8 mouse cellular contexts compared by ENCODE assay signal in the genomic region with DNA sequence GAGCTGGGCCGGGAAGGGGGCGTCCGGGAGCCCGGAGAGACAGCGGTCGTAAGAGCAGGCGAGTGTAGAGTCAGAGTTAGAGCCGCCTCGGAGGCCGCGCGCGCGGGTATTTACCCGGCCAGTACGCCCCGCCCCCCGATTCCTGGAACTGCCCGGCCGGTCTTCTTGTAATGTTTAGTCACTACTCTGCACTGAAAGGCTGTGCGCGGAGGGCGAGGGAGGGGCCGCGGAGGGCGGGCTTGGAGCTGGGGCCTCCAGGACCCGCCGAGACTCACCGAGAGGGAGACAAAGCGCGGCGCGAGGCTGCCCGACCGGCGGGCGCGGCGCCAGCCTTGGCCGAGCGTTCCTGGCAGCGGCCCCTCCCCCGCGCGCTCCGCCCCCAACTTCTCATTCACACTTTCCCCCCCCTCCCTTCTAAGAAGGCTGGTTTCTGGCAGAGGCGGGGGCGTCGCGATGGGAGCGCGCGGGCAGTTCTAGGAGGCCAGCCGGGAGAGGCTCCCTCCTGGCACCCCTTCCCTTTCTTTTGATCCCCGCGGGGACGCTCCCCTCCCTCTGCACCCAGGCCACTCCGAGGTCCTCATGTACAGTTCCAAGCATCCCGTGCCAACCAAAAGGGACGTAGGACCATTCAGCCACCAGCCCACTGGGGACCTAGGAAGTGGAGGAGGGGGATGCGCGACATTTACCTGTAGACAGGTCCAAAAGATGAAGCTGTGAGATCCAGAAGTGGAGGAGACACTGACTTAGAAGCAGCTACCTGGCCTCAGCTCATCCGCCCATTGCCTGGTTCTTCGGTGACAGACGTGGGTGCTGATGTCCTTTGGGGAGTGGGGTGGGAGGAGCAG. TPM values are rescaled to one million over a fixed set of nuclear protein-coding genes. Genes with fewer than 3 reads are reported as not detected.
DNase-seq lines count a peak whose midpoint lies in the region; ATAC-seq lines count a peak whose summit lies in the region.

No protein-coding gene starts in this region.

- peak overlapping the region; percentile 97 for H3K4me3 ChIP-seq in megakaryocyte, embryonic 14.5 days (replicated peaks)

- H3K4me1 ChIP-seq in megakaryocyte, embryonic 14.5 days = peaks cover 87% of the 10 kb centered on the region

- peak; percentile 97 to 99 for DNase-seq in adrenal gland, adult (ENCODE audit: inconsistent age in 2 of 2, low spot score in 1 of 2)
- peak; percentile 95 for DNase-seq in embryo, embryonic 10 days (ENCODE audit: low spot score)
- DNase-seq in gastrocnemius, postnatal 10 days = peak; percentile 97
- DNase-seq in left cerebral cortex, adult 9 months (ENCODE audit: low spot score in 2 of 2) = peak; percentile 61 to 91
- peak; percentile 86 for DNase-seq in right cerebral cortex, postnatal 25 days
- DNase-seq in urinary bladder, postnatal 4 days (ENCODE audit: low spot score in 2 of 2) = peak; percentile 98 to 99

- peaks cover 34% of the 10 kb centered on the region for H3K36me3 ChIP-seq in megakaryocyte, embryonic 14.5 days (replicated peaks; ENCODE audit: low read length)

- ATAC-seq in inflammation-experienced regulatory T-cells, adult 6 months = peak; percentile 58

- no peaks in the 10 kb centered on the region for H3K9me3 ChIP-seq in megakaryocyte, embryonic 14.5 days

- H3K27me3 ChIP-seq in megakaryocyte, embryonic 14.5 days (replicated peaks) = no peaks in the 10 kb centered on the region

RNA-seq across cellular contexts. Expression of gene Socs3, which starts 0.5 kb away (rescaled TPM):
- total RNA-seq in gastrocnemius, postnatal 10 days (2021) = 1 to 10 TPM; 6.2 to 9.8 TPM
- 10 to 100 TPM; 21.7 to 47.4 (median 28.6) TPM for polyA plus RNA-seq in inflammation-experienced regulatory T-cells, adult 6 months (2017; shearing (Covaris generic))
- polyA plus RNA-seq in megakaryocyte, embryonic 14.5 days (2012; ENCODE audit: insufficient read depth, low replicate concordance) = 54.8 and 75.2 TPM in 2 replicates

RNA-seq across cellular contexts. Expression of gene Pgs1, which starts 16.8 kb away (rescaled TPM):
- 10 to 100 TPM; 17.8 to 21.6 TPM for total RNA-seq in gastrocnemius, postnatal 10 days (2021)
- 10 to 100 TPM; 26.4 to 38.4 (median 36.7) TPM for polyA plus RNA-seq in inflammation-experienced regulatory T-cells, adult 6 months (2017; shearing (Covaris generic))
- polyA plus RNA-seq in megakaryocyte, embryonic 14.5 days (2012; ENCODE audit: insufficient read depth, low replicate concordance) = 16.0 and 43.0 TPM in 2 replicates

Comparison
In these comparisons a context has a peak if more than half of its experiments do, and no peak if none do; other contexts are left out.
1. Peak in every context shown above with its lines: DNase-seq, ATAC-seq and H3K4me3 ChIP-seq.